Mouse (Mus musculus) cortical plate, adult 2 months (tissue): ENCODE measurements at regions not wholly inside any gene's neighbourhood (a gene's known extent, or its start where the extent isn't known, plus 50 kb on each side); places are given as distances from the start of the nearest gene placed in this dataset.

Experiments
- H3K27ac ChIP-seq: fragments of 200-500 bp; 2 replicates; pipeline ENCODE4 v1.5.1; 2012; ENCODE audit warnings: low read length, control low read depth, inconsistent platforms; ENCODE audit not compliant: insufficient read depth
- H3K4me1 ChIP-seq: fragments of 200-500 bp; 2 replicates; pipeline ENCODE4 v1.6.1; 2011; ENCODE audit warnings: low read length; ENCODE audit not compliant: control insufficient read depth, insufficient read depth
- H3K4me3 ChIP-seq: fragments of 200-500 bp; 2 replicates; pipeline ENCODE4 v1.5.1; 2011; ENCODE audit warnings: mild to moderate bottlenecking, low read length, control low read depth; ENCODE audit not compliant: insufficient read depth
- CTCF ChIP-seq: fragments of 200-500 bp; IDR thresholded peaks from 2 replicates; pipeline ENCODE4 v1.5.1; 2011; ENCODE audit warnings: mild to moderate bottlenecking, control low read depth, low read length; ENCODE audit not compliant: insufficient read depth; ENCODE audit errors: extremely low read depth
- POLR2A ChIP-seq: fragments of 200-500 bp; IDR thresholded peaks from 2 replicates; pipeline ENCODE4 v1.6.1; 2011; ENCODE audit warnings: mild to moderate bottlenecking, low read length, control low read depth; ENCODE audit not compliant: insufficient read depth; ENCODE audit errors: extremely low read depth

- Histone ChIP-seq H3K4me3 (no peak overlapping the region), H3K27ac (no peak overlapping the region), H3K4me1 (no peaks in the 10 kb centered on the region)
- no peak for TF ChIP-seq POLR2A
Observed at GRCm38 (mm10) chr2:166334559-166334958, 179.1 kb upstream of the Sulf2 start.

DNA sequence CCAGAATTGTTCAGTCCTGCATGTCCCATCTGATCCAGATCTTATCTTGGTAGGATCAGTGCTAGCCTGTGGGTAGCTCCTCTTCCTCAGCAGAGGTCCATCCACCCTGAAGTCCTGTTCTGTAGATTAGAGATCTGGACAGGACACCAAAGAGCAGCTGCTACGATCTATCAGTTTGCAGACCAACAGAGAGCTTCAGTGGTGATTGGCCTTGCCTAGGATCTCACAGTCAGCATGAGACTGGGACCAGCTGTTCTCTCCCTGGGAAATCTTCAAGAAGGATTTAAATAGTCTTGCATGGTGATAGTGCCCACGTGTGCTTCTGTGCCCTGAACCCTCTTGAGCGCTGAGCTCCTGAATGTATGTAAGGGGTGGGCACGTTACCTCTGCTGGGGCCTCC is 178.4 kb upstream of the Sulf2 start:
- H3K4me3 ChIP-seq, result no peak overlapping the region
- TF ChIP-seq POLR2A, result no peak
- TF ChIP-seq CTCF, result no peak
- H3K4me1 ChIP-seq, result no peaks in the 10 kb centered on the region
- H3K27ac ChIP-seq, result no peak overlapping the region

DNA sequence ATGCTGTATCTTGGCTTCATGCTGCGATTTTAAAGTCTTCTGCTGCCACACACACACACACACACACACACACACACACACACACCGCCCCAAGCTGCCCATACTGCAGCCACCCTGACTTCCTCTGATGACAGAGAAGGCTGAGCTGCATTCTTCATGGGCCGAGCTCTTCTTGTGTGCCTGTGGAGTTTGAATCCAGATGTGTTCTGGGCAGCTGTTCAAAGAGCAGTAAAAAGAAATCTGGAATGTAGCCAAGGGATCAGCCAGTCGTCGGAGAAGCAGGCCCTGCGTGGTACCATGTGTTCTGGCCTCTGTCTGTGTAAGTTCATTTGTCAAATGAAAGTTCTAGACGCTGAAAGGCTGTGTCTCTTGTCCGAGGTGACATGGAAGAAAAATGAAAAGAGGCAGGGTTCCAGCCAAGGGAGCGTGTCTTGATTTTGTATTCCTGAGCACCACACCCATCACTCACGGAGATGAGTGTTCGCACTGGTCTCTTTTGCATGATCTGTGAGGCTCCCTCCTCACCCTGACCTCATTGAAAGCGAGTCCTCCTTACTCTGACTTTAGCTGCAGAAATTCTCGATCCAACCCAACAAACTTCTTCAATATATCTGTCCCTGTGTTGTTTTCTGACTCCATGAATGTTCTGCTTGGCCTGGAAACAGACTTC is 177.4 kb upstream of the Sulf2 start:
- Histone ChIP-seq H3K4me3 (no peak overlapping the region), H3K4me1 (no peaks in the 10 kb centered on the region), H3K27ac (no peak overlapping the region)
- no peak for TF ChIP-seq POLR2A

GRCm38 (mm10) chr2:166331192-166331591 is 175.7 kb upstream of the Sulf2 start:
- Histone ChIP-seq H3K4me3 (no peak overlapping the region), H3K27ac (no peak overlapping the region), H3K4me1 (no peaks in the 10 kb centered on the region)
- TF ChIP-seq CTCF (no peak), POLR2A (no peak)

- H3K4me1 ChIP-seq, result no peaks in the 10 kb centered on the region
- no peak for TF ChIP-seq POLR2A
- no peak for TF ChIP-seq CTCF
- no peak overlapping the region for H3K27ac ChIP-seq
- no peak overlapping the region for H3K4me3 ChIP-seq
Observed at GRCm38 (mm10) chr2:166330364-166330763, 174.9 kb upstream of the Sulf2 start.

- TF ChIP-seq CTCF (no peak), POLR2A (no peak)
- H3K27ac ChIP-seq, result no peak overlapping the region
- H3K4me3 ChIP-seq, result no peak overlapping the region
- H3K4me1 ChIP-seq, result no peaks in the 10 kb centered on the region
Observed at GRCm38 (mm10) chr2:166329556-166330340, 174.3 kb upstream of the Sulf2 start.

- H3K4me3 ChIP-seq, result no peak overlapping the region
- no peak overlapping the region for H3K27ac ChIP-seq
- TF ChIP-seq CTCF (no peak), POLR2A (no peak)
- no peaks in the 10 kb centered on the region; the same call in 1 of the 2 replicates for H3K4me1 ChIP-seq
Observed at GRCm38 (mm10) chr2:166326932-166327331, 171.5 kb upstream of the Sulf2 start.

DNA sequence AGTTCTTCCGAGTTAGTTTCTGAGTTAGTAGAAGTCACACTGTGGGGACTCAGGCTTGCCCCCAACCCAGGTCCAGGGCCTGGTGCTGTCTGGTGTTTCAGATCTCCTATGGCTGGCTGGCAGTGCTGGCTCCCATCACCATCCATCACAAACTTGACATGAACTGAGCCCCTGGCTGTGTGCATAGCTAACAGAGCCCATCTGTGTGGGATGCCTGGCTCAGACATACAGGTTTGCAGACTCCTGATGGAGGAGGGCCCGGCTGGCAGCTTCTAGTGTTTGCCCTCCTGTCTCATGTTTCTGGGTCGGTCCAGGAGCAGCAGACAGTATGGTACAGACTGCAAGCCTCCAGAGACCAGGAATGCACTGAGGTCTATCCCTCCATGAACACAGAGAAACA is 169.5 kb upstream of the Sulf2 start:
- no peaks in the 10 kb centered on the region; the same call in 1 of the 2 replicates for H3K4me1 ChIP-seq
- TF ChIP-seq POLR2A (no peak), CTCF (no peak)
- H3K4me3 ChIP-seq, result no peak overlapping the region
- no peak overlapping the region for H3K27ac ChIP-seq

DNA sequence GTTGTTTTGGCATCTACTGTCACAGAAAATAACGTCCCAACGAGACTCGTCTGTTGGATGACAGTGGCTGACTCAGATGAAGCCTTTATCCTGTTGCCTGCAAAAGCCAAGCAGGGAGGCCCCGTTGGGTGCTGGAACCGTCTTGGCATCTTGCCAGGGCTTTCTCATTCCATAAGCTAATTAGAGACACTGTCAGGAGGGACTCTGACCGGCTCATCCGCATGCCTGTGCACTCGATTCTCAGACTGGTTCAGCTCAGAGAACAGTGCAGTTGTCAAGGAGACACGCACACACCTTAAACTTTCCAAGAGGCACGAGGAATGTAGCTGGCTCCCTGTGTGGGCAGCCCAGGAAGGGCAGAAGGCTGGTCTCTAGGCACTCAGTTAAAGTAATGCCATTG is 169.0 kb upstream of the Sulf2 start:
- Histone ChIP-seq H3K4me1 (no peaks in the 10 kb centered on the region; the same call in 1 of the 2 replicates), H3K27ac (no peak overlapping the region), H3K4me3 (no peak overlapping the region)
- TF ChIP-seq POLR2A, result no peak
- no peak for TF ChIP-seq CTCF

- Histone ChIP-seq H3K4me1 (no peaks in the 10 kb centered on the region; the same call in 1 of the 2 replicates), H3K4me3 (no peak overlapping the region), H3K27ac (no peak overlapping the region)
- TF ChIP-seq POLR2A, result no peak
- TF ChIP-seq CTCF, result no peak
Observed at GRCm38 (mm10) chr2:166322668-166323043, 167.2 kb upstream of the Sulf2 start.
